Mouse (Mus musculus): ENCODE data around the gene Mob1b.

DNA sequence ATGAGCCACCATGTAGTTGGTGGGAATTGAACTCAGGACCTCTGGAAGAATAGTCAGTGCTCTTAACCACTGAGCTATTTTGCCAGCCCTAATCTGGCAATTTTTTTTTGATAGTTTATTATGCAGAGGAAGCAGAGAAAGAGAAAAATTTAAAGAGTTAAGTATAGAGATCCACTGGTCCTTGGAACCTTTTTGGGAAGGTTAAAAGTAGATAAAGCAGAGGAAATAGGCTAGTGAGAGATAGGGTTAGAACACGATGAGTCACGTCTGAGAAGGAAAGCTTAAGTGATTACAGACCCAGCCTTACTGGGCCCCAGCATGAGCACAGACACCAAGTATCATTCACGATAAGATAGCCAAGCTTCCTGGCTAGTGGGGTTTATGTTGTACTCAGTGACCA lies 3.4 kb downstream of the Mob1b start:
- no peak for TF ChIP-seq USF2 (IDR thresholded peaks at IDR 0.05; ENCODE audit: borderline replicate concordance in 1 of 2, insufficient read depth in 1 of 2, low read depth in 1 of 2, low read length in 2 of 2)
- TF ChIP-seq MXI1 (IDR thresholded peaks at IDR 0.05; ENCODE audit: low read depth, low read length) = peak; percentile 51; the same call in 1 of the 2 replicates
- no peak for TF ChIP-seq MAX (IDR thresholded peaks at IDR 0.05; ENCODE audit: low read length)
- TF ChIP-seq MAZ (IDR thresholded peaks at IDR 0.05; ENCODE audit: low read depth, low read length) = peak; percentile 81; the same call in 1 of the 2 replicates
- no peak; a peak in 1 of 6 replicates for TF ChIP-seq CTCF (IDR thresholded peaks at IDR 0.05 in 2 of 3, conservative IDR thresholded peaks at IDR 0.05 in 1 of 3; ENCODE audit: control insufficient read depth in 1 of 3, insufficient read depth in 1 of 3, low read depth in 2 of 3, low read length in 3 of 3, poor library complexity in 1 of 3, severe bottlenecking in 1 of 3)
- TF ChIP-seq POLR2A (IDR thresholded peaks at IDR 0.05; ENCODE audit: control insufficient read depth in 1 of 2, insufficient read depth in 1 of 2, low read depth in 1 of 2, low read length in 2 of 2, poor library complexity in 1 of 2) = peak in 1 of 2 experiments; percentile 54; a peak in 1 of 4 replicates
- no peak for TF ChIP-seq SMC3 (IDR thresholded peaks at IDR 0.05; ENCODE audit: low read depth, low read length)
- no peak for TF ChIP-seq E2F4 (IDR thresholded peaks at IDR 0.05; ENCODE audit: borderline replicate concordance, low read depth, low read length)
- peak; percentile 83 for TF ChIP-seq ZNF384 (IDR thresholded peaks at IDR 0.05; ENCODE audit: low read depth, low read length)

Data from MEL (cell line).